Mouse (Mus musculus) adrenal gland, postnatal 25 days (tissue): ENCODE results near the gene Tomm6. TPM values are rescaled to one million over a fixed set of nuclear protein-coding genes. Genes with fewer than 3 reads are reported as not detected.

Source experiments
- DNase-seq: peaks from one replicate; pipeline ENCODE4 v3.0.0; 2021; ENCODE audit warnings: mixed read lengths
- total RNA-seq: library from RNA; stranded (reverse); gene quantifications from 2 replicates; pipeline ENCODE4 v1.2.3, GENCODE M21; 2021

The Tomm6 gene
- total RNA-seq, 1 experiment from 2014 or later = 228 TPM

GRCm38 (mm10) chr17:47651953-47652352, 36.2 kb downstream of the Tomm6 start:
- DNase-seq = no peak

- no peak for DNase-seq
Measured at GRCm38 (mm10) chr17:47648966-47649365, 39.2 kb downstream of the Tomm6 start.

GRCm38 (mm10) chr17:47646683-47647082, 41.5 kb downstream of the Tomm6 start:
- peak; percentile 41 for DNase-seq

- DNase-seq = no peak
Measured at GRCm38 (mm10) chr17:47642992-47643391, 45.2 kb downstream of the Tomm6 start.

Other genes starting within 250 kb of the Tomm6 start
- gene Taf8, start 186.1 kb downstream of the Tomm6 start, total RNA-seq = 21.1 and 25.7 TPM in 2 replicates
- gene Ccnd3, start 183.3 kb downstream of the Tomm6 start, total RNA-seq = 385 and 429 TPM in 2 replicates
- 15.5 and 22.0 TPM in 2 replicates for gene Bysl, start 76.9 kb downstream of the Tomm6 start, total RNA-seq
- gene Med20, start 76.8 kb downstream of the Tomm6 start, total RNA-seq = 38.7 and 40.5 TPM in 2 replicates
- 1.4 and 3.9 TPM in 2 replicates for gene Gm20517, start 76.8 kb downstream of the Tomm6 start, total RNA-seq
- 8.8 and 9.3 TPM in 2 replicates for gene Usp49, start 57.7 kb downstream of the Tomm6 start, total RNA-seq
- gene Frs3, start 644 bp upstream of the Tomm6 start, total RNA-seq = 4.3 and 8.0 TPM in 2 replicates
- gene Gm21981, start 6.1 kb upstream of the Tomm6 start, total RNA-seq = 0.91 TPM in 1 of 2 replicates, not detected in the other
- 1.7 and 4.3 TPM in 2 replicates for gene Prickle4, start 6.3 kb upstream of the Tomm6 start, total RNA-seq
- not detected in 2 replicates for gene Pgc, start 38.5 kb upstream of the Tomm6 start, total RNA-seq
- gene Tfeb, start 48.6 kb upstream of the Tomm6 start, total RNA-seq = 21.1 and 28.0 TPM in 2 replicates
- 2.4 TPM in 1 of 2 replicates, not detected in the other for gene Mdfi, start 146.3 kb upstream of the Tomm6 start, total RNA-seq
- 25.1 and 33.4 TPM in 2 replicates for gene Foxp4, start 236.3 kb upstream of the Tomm6 start, total RNA-seq